Mouse (Mus musculus) lung, embryonic 14.5 days (tissue): ENCODE results near the gene Olfr781. TPM values are rescaled to one million over a fixed set of nuclear protein-coding genes. Genes with fewer than 3 reads are reported as not detected.
"Not testable (repeated sequence)": the region's sequence is repeated elsewhere in the genome, so short reads cannot be mapped to it uniquely, and the experiment has no call there.

Experiments used
- ATAC-seq: fragments of 200-750 bp; cut with Nextera tagmentation; 2 replicates; pipeline ENCODE4 v1.8.0; 2017; ENCODE audit warnings: mild to moderate bottlenecking, moderate TSS enrichment, moderate library complexity; ENCODE audit not compliant: insufficient read depth
- DNase-seq: peaks from one replicate; pipeline ENCODE4 v3.0.0-alpha.2; 2015
- H3K27ac ChIP-seq: fragments of 300-500 bp; sonication (generic); 2 replicates; pipeline ENCODE4 v1.5.1; 2014; ENCODE audit warnings: low read depth, mild to moderate bottlenecking, moderate library complexity
- H3K27me3 ChIP-seq: fragments of 300-500 bp; sonication (generic); 2 replicates; pipeline ENCODE4 v1.6.1; 2014; ENCODE audit warnings: low read length, control low read depth; ENCODE audit not compliant: insufficient read depth
- H3K36me3 ChIP-seq: fragments of 300-500 bp; sonication (generic); 2 replicates; pipeline ENCODE4 v1.6.1; 2014; ENCODE audit warnings: control low read depth; ENCODE audit not compliant: insufficient read depth
- H3K4me1 ChIP-seq: fragments of 300-500 bp; sonication (generic); 2 replicates; pipeline ENCODE4 v1.6.1; 2014; ENCODE audit warnings: antibody characterized with exemption, control low read depth; ENCODE audit not compliant: insufficient read depth
- H3K4me2 ChIP-seq: fragments of 300-500 bp; sonication (generic); 2 replicates; pipeline ENCODE4 v1.6.1; 2014; ENCODE audit warnings: mild to moderate bottlenecking
- H3K4me3 ChIP-seq: fragments of 300-500 bp; sonication (generic); 2 replicates; pipeline ENCODE4 v1.5.1; 2014; ENCODE audit warnings: low read depth, low read length
- H3K9ac ChIP-seq: fragments of 300-500 bp; sonication (generic); 2 replicates; pipeline ENCODE4 v1.6.1; 2014
- H3K9me3 ChIP-seq: fragments of 300-500 bp; sonication (generic); 2 replicates; pipeline ENCODE4 v1.6.1; 2016; ENCODE audit warnings: low read depth, low read length, control low read depth
- CTCF ChIP-seq: IDR thresholded peaks from 2 replicates; pipeline ENCODE4 v1.5.1; 2016; ENCODE audit warnings: antibody characterized with exemption, low read depth
- WGBS: fragments of 180-500 bp; shearing (Covaris S2); extraction: QIAGEN DNeasy Blood & Tissue Kit; methylation state at CpG from one replicate; pipeline ENCODE4 v1.1.7; 2014; 5-methylcytosine and 5-hydroxymethylcytosine counted together
- polyA plus RNA-seq: library from polyadenylated mRNA; unstranded; fragments of >200 nt; fragmentation: Nextera tagmentation; extraction: Ambion mirVana; gene quantifications from 2 replicates; pipeline ENCODE4 v1.2.1, GENCODE M21; 2014

Olfr781 gene
- polyA plus RNA-seq, result not detected in 2 replicates

DNA sequence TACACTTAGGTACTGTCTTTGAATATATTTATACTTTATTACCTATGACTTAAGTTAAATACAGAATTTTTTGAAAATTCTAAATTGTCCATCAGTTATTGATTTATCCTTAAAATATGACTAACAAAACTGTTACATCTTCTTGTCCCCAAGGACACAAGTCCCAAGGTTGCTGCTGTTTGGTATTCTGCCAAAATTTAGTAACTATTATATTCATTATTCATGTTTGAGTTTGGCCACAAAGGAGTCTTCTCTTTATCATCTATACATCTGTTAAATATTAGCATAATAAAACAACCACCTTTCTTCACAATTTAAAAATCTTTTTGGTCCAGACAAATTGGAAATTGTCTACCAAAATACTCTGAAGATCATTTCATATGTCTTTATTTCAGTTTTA lies at the start of gene Olfr781:
Gene Olfr781 (plus strand): TSS at position 301 of the 400 bp plus-strand sequence.
- H3K4me3 ChIP-seq, result no peak within 1 kb of the TSS
- no peak within 1 kb of the TSS for H3K9ac ChIP-seq
- H3K36me3 ChIP-seq, result no peaks in the 10 kb centered on the region
- ATAC-seq (no peak), DNase-seq (no peak)
- H3K4me1 ChIP-seq, result no peaks in the 10 kb centered on the region
- H3K27ac ChIP-seq, result no peak within 1 kb of the TSS
- TF ChIP-seq CTCF, result no peak
- no peaks in the 10 kb centered on the region for H3K9me3 ChIP-seq
- H3K4me2 ChIP-seq, result no peak within 1 kb of the TSS
- no peaks in the 10 kb centered on the region for H3K27me3 ChIP-seq

DNA sequence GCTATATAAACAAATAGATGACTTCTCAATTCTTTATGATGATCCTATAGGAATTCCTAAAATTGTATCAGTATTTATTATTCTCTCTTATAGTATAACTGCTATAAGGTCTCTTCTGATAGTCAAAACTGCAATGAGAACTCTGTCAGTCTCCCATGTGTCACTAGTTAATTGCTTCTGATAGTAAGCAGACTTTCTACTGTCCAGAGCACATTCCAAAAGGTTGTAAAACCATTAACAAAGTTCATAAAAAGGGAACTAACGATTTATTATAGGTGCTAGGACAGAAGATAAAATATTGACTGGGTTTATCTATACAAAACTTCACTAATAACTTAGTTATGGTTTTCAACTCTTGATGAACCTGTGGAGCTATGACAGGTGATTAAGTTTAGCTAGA lies 15.7 kb upstream of the Olfr781 start:
- not testable (repeated sequence) for ATAC-seq, H3K27me3 ChIP-seq, H3K4me1 ChIP-seq, H3K4me3 ChIP-seq, H3K27ac ChIP-seq, H3K9me3 ChIP-seq, H3K36me3 ChIP-seq, H3K4me2 ChIP-seq, H3K9ac ChIP-seq, DNase-seq
- 51% methylated on average over 1 of the region's 1 CpGs for WGBS

DNA sequence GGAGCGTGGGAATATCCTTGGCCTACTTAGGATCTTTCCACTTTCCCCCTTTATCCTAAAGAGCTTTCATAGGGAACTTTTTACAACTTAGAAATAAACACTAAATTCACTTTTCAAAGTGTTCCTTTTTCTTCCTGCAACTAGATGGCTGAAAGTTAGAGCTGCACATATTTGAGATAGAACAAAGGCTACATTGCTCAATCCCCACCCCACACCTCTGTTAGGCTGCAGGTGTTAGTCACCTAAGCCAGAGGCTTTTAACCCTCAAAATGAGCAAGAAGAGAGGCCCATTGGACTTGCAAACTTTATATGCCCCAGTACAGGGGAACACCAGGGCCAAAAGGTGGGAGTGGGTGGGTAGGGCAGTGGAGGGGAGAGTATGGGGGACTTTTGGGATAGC lies 15.1 kb upstream of the Olfr781 start:
- no CpG with 5 or more reads among the region's 1 CpGs for WGBS
- H3K4me2 ChIP-seq, H3K36me3 ChIP-seq, H3K9me3 ChIP-seq, DNase-seq, H3K9ac ChIP-seq, H3K27ac ChIP-seq, H3K27me3 ChIP-seq, H3K4me3 ChIP-seq, ATAC-seq, H3K4me1 ChIP-seq: not testable (repeated sequence)

DNA sequence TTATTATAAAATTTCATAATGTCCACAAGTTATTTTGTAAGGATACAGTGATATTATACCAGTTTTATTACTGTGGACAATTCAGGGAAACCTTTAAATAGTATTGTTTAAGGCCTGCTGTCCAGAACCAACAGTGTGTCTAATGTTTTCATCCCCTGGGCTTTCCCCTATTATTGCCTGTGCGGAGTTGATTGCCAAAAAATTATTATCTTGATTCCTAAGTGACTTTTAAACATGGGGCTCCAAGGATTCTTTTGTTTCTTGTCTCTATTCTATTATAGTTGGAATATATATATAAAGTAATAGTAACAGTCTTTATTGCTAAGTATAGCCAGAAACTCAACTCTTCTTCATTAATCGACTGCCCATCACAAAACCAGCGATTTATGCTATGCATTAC lies 10.8 kb upstream of the Olfr781 start, which contains the start of gene Olfr780:
Gene Olfr780 (plus strand): TSS at position 301 of the 400 bp plus-strand sequence.
- 83% methylated on average over 3 of the region's 3 CpGs for WGBS

DNA sequence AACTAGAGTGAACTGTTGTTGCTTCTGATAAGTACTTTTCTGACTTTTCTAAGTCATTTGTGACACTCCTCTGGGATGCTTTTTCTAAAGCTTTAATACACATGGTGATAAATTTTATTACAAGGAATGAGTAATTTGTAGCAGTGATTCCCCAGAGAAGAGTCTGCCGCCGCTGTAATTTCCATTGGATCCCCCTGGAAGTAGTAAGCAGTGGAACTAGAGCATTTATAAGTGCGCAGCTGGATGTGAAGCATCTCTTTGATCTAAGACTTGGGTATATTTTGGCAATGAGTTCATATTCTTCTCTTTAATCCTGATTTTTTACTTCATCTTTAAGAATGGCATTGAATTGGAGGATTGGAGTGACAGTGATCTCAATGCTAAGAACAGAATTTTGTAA lies 19.9 kb downstream of the Olfr781 start, which contains the start of gene Olfr782:
Gene Olfr782 (plus strand): TSS at position 301 of the 400 bp plus-strand sequence.
- DNase-seq (no peak), ATAC-seq (no peak)
- Histone ChIP-seq H3K27ac (no peak within 1 kb of the TSS), H3K4me3 (no peak within 1 kb of the TSS), H3K36me3 (no peaks in the 10 kb centered on the region), H3K9ac (no peak within 1 kb of the TSS), H3K9me3 (no peaks in the 10 kb centered on the region), H3K4me1 (no peaks in the 10 kb centered on the region), H3K4me2 (no peak within 1 kb of the TSS), H3K27me3 (no peaks in the 10 kb centered on the region)
- WGBS, result 94% methylated on average over 3 of the region's 3 CpGs
- no peak for TF ChIP-seq CTCF

More for the DNA sequence above, 10.8 kb upstream of the Olfr781 start, which contains the start of gene Olfr780:
- Histone ChIP-seq H3K9me3 (no peaks in the 10 kb centered on the region), H3K4me1 (no peaks in the 10 kb centered on the region), H3K9ac (no peak within 1 kb of the TSS), H3K27me3 (no peaks in the 10 kb centered on the region), H3K4me3 (no peak within 1 kb of the TSS), H3K4me2 (no peak within 1 kb of the TSS), H3K27ac (no peak within 1 kb of the TSS), H3K36me3 (no peaks in the 10 kb centered on the region)
- no peak for TF ChIP-seq CTCF
- DNase-seq (no peak), ATAC-seq (no peak)

DNA sequence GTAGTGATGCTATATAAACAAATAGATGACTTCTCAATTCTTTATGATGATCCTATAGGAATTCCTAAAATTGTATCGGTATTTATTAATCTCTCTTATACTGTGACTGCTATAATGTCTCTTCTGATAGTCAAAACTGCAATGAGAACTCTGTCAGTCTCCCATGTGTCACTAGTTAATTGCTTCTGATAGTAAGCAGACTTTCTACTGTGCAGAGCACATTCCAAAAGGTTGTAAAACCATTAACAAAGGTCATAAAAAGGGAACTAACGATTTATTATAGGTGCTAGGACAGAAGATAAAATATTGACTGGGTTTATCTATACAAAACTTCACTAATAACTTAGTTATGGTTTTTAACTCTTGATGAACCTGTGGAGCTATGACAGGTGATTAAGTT lies 23.8 kb downstream of the Olfr781 start:
- not testable (repeated sequence) for DNase-seq, ATAC-seq
- 73% methylated on average over 2 of the region's 2 CpGs for WGBS

DNA sequence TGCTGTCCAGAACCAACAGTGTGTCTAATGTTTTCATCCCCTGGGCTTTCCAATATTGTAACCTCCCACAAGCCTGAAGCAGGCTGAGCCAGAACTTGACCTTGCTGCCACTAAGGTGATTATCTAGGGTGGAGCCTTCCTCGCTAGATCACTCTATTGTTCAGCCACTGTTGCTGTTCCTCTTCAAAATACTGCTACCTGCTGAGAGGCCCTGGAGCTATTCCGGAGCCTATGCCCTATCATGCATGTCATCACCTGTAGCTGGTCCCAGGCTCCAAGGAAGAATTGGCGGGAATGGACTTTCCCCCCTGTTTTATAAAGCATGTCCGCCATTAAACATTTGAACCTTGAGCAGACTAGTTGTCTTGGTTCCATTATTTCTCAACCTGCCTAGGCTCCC lies 27.8 kb downstream of the Olfr781 start:
- 83% methylated on average over 4 of the region's 4 CpGs for WGBS
- H3K4me3 ChIP-seq, H3K27ac ChIP-seq, H3K4me2 ChIP-seq, H3K9me3 ChIP-seq, H3K27me3 ChIP-seq, H3K4me1 ChIP-seq, ATAC-seq, DNase-seq, H3K9ac ChIP-seq, H3K36me3 ChIP-seq: not testable (repeated sequence)

More for the DNA sequence above, 23.8 kb downstream of the Olfr781 start:
- not testable (repeated sequence) for H3K9ac ChIP-seq, H3K36me3 ChIP-seq, H3K4me3 ChIP-seq, H3K27me3 ChIP-seq, H3K4me2 ChIP-seq, H3K27ac ChIP-seq, H3K4me1 ChIP-seq, H3K9me3 ChIP-seq

DNA sequence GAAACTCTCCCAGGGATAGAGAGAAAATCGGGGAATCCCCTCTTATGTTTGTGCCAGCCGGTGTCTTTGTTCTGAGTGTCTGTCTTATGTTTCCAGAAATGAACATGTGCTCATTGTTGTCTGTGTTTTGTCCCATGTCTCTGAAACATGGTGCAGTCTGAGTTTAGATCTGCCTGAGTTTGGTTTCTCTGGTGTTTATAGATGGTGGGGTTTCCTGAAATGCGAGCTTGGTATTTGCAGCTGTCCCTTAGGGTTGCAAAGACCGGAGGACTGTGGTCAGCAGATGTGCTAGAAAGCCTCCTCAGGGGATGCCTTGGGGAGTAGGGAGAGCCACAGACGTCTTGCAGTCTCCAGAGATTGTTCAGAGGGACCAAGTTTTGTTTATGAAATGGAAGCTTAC lies 28.7 kb downstream of the Olfr781 start:
- TF ChIP-seq CTCF, result no peak
- H3K4me2 ChIP-seq, result no peak overlapping the region
- no peak overlapping the region for H3K27ac ChIP-seq
- H3K9me3 ChIP-seq, result no peaks in the 10 kb centered on the region
- no peak overlapping the region for H3K4me3 ChIP-seq
- no peak overlapping the region for H3K9ac ChIP-seq
- no peaks in the 10 kb centered on the region for H3K27me3 ChIP-seq
- ATAC-seq, result no peak
- DNase-seq, result no peak
- 75% methylated on average over 5 of the region's 5 CpGs for WGBS
- H3K36me3 ChIP-seq, result no peaks in the 10 kb centered on the region
- no peaks in the 10 kb centered on the region for H3K4me1 ChIP-seq

DNA sequence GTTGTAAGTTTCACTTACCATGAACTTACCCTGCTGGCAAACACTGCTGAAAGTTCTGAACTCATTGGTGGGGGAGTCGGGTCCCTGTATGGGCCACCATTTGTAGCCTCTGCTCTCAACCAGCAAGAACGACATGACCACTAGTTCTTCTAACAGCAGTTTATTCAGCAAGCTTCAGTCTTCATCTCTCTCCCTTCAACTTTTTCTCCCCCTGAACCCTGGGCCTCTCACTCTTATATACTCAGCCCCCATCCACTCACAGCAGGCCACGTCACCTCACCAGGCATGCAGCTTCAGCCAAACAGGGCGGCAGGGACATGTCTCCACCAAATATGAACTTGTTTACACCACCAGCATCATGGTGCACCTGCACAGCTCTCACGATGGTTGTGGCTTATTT lies 45.4 kb downstream of the Olfr781 start:
- not testable (repeated sequence) for H3K27me3 ChIP-seq, H3K9ac ChIP-seq, H3K9me3 ChIP-seq, ATAC-seq, H3K36me3 ChIP-seq, H3K4me3 ChIP-seq, H3K4me2 ChIP-seq, H3K4me1 ChIP-seq, DNase-seq, H3K27ac ChIP-seq
- WGBS, result 81% methylated on average over 5 of the region's 5 CpGs
